Mouse (Mus musculus) cerebellum, adult 18-20 months (tissue): ENCODE results near the gene Gm28047.
"Not testable (repeated sequence)": the region's sequence is repeated elsewhere in the genome, so short reads cannot be mapped to it uniquely, and the experiment has no call there.

Source experiments
- DNase-seq, 2 experiments: peaks; one replicate each; pipeline ENCODE4 v3.0.0; 2021

The Gm28047 gene

DNA sequence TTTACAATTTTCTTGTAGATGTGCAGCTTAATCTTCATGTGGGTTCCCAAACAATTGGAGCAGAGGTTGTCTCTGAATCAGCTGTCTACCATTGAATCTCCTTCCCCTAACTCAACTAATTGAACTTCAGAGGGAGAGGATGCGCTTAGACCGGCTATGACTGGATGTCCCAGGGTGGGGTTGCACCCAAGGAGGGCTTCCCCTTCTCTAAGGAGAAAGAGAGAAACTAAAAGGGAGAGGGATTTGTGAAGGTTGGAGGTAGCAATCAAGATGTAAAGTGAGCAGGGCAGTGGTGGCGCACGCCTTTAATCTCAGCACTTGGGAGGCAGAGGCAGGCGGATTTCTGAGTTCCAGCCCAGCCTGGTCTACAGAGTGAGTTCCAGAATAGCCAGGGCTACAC lies 5.4 kb downstream of the Gm28047 start:
- no peak for DNase-seq

DNA sequence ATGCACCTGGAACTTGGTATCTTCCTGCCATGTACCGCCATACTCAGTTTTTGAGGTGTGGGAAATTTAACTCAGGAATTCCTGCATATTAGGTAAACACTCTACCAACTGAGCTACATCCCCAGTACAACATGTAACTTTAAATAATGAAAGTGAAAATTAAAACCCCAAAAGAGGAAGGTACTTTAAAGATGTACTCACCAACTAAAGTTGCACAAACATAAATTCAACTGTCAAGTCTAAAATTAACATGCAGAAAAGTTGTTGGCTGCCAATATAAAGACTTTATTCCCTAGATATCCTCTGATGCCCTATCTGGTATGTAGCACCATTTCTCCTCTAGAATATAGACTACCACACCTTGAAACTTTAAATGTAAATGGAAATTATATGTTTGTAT lies 7.2 kb downstream of the Gm28047 start:
- no peak for DNase-seq

DNA sequence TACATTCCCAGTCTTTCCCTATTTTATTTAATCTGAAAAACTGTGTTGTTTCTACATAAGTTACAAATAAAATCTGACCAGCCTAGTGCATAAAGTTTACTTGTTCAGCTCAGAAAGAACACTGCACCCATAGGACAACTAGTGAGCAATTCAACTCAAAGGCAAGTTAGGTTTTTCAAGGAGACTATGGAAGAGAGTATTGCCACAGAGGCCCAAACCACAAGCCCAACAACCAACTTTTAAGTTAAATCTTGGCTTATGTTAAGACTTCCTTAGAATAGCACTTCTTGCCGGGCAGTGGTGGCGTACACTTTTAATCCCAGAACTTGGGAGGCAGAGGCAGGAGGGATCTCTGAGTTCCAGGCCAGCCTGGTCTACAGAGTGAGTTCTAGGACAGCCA lies 8.7 kb downstream of the Gm28047 start:
- DNase-seq: no peak

DNA sequence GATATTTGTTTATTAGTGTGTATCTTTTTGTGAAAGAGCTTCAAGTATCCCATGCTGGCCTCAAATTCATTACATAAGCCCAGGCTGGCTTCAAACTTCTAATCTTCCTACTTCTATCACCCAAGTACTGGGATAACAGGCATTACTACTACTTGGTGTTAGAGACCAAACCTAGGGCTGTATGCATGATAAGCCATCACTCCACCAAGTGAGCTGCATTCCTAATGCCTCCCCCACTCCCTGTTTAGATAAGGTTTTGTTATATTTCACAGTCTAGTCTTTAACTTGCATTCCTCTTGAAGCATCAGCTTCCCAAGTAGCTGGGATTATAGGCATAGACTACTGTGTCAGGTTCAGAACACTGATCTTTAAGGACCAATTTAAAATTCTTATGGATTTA lies 10.6 kb downstream of the Gm28047 start:
- DNase-seq: no peak

DNA sequence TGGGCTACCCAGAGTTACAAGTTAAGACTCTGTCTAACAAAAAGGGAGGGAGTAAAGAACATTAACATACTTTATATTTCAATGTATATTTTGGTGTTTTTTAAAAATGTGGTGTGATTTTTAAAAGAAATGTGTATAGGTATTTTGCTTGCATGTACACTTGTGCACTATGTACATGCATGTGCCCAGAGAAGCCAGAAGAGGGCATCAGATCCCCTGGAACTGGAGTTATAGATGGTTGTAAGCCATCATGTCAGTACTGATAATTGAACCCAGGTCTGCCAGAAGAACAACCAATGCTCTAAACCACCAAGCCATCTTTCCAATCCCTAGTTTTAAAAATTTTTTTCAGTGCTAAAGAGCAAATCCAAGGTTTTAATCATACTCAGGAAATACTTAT lies 11.9 kb downstream of the Gm28047 start:
- no peak for DNase-seq

DNA sequence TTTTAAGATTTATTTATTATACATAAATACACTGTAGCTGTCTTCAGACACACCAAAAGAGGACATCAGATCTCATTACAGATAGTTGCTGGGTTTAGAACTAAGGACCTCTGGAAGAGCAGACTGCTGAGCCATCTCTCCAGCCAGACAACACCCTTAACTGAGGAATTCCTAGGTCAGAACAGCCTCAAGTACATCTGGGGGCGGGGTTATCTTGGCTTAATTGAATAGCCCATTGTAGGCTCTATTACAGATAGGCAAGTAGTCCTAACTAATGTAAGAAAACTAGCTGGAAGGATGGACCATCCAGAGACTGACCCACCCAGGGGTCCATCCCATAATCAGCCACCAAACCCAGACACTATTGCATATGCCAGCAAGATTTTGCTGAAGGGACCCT lies 16.3 kb downstream of the Gm28047 start:
- not testable (repeated sequence) for DNase-seq

DNA sequence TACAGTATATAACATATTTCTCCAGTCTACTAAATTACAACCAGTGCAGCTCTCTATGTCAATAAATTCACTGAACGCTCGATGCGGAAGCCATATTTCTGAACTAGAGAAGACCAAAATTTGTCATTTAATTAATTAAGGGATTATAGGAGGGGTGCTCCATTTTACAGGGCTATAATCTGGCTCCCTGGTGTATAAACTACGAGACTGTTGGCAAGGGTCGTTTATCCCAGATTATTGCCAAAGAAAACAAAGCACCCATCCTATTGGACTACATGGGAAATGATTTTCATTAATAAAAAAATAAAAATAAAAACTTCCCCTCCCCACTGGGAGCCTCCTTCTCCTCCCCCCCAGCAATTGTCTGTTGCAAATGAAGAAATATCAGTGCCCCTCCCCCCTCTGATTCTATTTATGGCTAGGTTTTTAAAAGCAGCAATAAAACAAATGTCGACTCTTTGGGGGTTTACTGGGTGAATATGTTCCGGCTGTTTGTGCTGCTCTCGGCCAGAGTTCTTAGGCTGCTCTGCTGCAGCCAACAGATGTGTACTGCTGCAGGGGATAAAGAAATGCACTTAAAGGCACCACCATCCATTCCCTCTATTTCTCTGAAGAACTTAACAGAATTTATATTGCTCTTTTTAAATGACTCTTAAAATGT lies 30.7 kb downstream of the Gm28047 start:
- no peak for DNase-seq

DNA sequence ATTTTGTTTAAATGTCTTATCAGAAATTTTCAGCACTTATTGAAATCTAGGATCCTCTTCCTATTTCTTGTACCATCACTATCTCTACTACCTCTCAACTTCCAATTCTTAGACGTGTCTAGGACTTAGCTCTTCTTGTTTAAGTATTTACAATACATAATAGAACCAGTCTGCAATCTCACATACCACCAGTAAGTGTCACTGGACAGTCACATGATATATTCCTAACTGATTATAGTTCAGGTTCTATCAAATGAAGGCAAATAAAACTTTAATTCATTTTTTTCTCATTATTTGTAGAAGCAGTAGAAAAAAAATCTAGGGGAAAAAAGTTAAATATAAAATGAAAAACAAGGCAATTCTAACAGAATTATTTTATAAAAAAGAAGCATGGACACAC lies 32.2 kb downstream of the Gm28047 start:
- DNase-seq: no peak

DNA sequence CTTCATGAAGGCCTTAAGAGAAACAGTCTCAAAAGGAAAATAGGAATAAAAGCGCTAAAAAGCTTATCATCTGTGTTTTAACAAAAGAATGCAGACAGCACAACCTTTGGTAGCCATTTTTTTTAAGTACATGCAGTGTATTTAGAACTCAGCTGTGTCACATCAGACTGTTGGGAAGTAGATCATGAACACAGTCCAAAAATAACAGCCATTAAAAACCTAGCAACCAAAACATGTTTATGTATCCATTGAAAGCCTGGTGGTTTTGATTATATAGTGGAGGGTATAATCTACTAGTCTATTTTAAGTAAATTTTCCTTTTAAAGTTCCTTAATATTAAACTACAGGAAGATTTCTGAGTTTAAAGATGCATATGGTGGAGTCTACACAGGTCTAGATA lies 34.3 kb downstream of the Gm28047 start:
- DNase-seq: no peak

DNA sequence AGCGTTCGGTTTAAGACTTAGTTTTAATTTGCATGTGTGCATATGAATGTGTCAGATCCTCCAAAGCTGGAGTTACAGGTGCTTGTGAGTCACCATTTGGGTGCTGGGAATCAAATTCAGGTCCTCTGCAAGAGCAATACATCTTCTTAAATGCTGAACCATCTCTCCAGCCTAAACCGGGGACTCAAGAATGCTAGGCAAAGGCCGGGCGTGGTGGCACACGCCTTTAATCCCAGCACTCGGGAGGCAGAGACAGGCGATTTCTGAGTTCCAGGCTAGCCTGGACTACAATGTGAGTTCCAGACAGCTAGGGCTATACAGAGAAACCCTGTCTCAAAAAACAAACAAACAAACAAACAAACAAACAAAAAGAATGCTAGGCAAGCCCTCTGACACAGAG lies 35.0 kb downstream of the Gm28047 start:
- DNase-seq: no peak

DNA sequence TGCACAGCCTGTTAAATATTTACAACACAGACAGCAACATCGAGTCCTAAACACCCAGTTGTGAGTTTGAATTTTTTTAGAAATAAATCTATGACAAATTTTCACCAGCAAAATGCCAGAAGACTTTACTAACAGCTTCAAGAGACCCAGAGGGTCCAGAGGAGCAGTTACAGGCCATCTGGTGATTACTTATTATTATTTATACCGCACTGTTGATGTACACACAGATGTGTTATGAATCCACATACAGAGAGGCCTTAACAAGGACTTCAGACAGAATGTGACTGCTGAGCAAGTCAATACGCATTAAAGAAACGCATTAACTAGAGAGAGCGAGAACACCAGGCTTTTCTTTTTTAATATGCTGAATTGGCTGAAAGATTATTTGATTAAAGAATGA lies 39.4 kb downstream of the Gm28047 start:
- no peak for DNase-seq

DNA sequence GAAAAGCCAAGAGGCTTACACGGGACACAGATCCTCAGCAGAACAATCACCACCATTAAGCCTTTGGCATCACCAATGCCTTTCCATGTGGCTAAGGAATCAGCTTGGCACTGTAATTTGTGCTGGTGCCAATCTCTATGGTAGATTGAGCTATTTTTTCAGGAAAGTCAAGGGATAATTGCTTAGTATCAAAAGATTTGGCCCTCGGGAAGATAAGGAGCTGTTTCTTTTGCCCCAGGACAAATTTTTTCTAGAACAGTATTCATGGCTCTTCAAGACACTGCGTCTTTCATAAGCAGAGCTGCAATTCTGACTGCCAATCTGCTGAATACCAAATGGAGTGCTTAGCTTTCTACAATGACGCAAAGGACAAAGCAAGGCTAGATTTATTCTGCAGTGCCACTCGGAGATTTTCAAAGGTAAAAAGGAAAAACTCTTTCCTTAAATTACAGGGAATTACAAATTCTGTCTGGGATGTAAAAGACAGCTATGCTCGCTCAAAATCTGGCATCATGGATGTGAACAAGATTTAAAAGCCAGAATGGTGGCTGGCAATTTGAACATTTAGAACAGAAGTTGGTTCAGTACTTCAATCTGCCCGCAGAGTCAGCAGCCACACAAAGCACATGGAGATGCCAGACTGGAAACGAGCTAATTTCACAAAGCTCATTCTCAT lies 41.0 kb downstream of the Gm28047 start:
- peak; percentile 57 to 61 for DNase-seq

DNA sequence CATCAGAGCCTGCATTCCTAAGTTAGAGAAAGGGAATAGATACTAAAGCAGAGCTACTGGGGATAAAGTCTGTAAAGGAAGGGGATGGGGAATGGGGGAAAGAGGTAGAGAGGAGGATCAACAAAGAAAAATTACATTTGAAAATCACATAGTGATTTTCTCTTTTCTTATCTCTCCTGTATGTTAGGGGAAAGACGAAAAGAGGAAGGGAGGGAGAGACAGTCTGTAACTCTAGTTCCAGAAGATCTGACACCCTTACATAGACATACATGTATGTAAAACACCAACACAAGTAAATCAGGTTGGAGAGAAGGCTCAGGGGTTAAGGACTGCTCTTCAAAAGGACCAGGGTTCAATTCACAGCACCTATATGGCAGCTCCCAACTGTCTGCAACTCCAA lies 43.7 kb downstream of the Gm28047 start:
- DNase-seq: no peak

DNA sequence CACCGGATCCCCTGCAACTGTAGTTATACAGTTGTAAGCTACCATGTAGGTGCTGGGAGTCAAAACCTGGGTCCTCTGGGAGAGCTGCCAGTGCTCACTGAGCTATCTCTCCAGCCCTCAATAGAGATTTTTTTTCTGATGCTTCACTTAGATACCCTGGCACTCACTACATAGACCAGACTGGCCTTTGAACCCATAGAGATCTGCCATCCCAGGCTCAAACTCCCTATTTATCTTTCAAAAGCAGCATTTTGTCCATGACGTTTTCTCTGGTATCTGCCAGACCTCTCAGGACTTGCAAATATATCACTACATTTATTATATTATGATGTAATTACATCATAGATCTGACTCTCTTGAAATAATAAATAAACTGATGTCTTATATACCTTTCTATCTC lies 46.5 kb downstream of the Gm28047 start:
- DNase-seq: no peak

DNA sequence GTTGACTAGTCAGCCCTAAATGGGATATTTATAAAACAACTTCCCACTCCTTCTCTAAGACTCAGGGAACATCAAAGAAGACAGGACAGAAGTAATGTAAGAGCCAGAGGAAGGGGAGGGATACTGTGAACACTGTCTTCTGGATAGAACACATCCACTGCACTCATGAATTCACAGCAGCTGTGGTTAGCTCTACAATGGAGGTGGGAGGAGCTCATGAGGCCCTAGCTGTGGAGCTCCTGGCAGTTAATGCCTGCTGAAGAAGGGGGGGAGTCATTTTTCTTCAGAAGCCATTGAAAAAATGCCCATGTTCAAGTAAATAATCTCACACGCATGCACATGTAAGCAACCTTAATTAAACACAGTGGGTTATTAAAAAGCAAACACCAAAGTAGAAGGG lies 47.9 kb downstream of the Gm28047 start:
- DNase-seq: no peak

DNA sequence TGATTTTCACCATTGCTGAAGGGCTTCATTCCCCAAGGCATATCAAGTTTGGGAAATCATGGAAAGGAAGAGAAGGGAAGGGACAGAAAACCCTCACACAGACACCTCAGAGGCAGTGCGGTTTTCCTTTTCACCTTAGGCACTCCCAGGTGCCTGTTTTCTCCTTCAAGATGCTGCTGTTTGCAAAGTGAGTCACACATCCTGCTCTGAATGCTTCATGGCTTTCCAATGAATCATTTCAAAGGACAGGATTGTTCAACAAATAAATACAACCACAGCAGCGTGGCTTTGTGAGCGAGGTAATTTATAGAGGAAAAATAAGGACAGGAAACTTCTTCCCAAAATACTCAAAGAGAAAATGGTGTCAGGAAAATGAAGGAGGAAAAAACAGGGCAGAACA lies 52.8 kb downstream of the Gm28047 start:
- DNase-seq: no peak

DNA sequence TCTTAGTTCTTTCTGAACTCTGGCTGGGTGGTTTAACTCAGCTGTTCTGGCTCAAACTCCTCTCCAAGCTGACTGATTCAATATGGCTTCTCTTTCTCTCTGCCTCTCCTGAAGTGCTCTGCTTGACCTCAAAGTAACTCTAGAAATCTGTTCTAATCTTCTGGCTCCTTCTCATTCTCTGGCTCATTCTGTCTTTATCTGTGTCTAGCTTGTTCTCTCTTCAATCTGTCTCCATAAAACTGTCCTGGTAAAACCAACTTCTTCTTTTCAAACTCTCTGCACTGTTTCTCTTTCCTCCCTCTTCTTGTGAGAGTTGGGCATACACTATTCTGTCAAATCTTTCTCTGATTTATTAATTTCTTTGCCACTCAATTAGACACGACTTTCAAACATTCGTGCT lies 57.0 kb downstream of the Gm28047 start:
- no peak for DNase-seq

DNA sequence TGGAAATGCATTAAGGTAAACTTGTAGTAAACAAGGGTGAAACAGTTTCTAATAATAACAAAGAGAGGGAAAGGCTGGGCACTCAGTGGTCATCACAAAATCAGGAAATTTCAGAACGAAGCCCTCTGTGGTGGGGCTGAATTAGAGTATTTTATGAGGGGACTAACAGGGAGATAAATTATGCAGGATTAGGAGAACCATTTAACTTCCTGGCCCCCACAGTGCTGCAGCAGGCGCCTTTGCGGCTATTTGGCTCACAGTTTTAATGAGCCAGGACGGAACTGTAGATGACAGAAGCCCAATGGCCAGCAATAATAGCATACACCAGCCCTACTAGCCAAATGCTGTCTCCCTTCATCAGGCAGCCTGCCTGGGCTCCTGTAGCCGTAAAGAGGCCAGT lies 61.2 kb downstream of the Gm28047 start:
- peak; percentile 41 to 47 for DNase-seq

DNA sequence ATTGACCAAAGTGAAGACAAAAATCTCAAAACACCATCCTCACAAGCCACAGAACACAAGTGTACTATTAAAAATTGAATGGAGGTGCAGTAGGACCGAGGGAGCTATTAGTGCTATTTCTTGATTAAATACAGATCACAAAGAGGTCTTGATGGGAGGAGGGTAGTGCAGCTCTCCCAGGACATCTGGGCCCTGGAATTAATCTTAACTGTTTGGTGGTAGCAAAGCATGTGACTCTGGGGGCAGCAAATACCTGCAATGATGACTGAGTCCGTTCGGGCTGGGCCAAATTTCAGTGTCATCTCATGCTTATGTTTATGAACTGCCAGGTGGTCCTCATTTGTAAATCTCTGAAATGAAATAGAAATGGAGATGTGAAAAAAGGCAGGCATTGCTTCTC lies 61.8 kb downstream of the Gm28047 start:
- DNase-seq: no peak

DNA sequence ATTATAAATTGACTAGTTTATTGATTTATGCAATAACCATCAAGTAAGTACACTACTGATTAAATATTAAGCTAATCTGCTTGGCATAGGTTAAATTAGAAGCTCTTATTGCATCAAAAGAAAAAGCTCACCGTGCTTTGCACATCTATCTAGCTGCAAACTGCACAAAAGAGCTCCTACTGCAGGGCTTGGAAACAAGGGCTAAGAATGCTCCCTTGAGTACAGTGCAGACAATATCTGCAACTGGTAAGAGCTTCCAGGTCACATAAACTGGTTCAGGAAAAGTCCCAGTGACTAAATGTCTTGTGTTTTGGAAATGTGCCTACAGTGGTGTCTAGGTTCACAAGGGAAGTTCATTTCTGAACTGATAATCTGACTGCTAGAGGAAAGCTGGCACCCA lies 62.4 kb downstream of the Gm28047 start:
- DNase-seq: no peak

DNA sequence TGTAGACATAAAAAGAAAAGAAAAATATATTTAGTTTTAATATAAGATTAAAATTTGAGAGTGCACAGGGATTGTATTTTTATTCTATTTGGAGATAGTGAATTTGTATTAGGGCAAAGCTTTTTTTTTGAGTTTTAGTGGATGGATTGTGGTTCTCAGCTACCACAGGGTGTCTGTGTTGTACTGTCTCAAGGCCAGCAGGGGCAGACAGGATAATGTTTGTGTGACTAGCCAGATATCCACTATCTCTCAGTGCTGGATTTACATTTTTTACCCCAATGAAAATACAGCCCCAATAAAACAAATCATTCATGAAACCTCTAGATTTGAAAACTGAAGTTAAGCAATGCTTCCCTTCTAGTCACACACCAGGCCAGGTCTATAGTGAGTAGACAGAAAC lies 67.3 kb downstream of the Gm28047 start:
- peak; percentile 34 to 49 for DNase-seq

DNA sequence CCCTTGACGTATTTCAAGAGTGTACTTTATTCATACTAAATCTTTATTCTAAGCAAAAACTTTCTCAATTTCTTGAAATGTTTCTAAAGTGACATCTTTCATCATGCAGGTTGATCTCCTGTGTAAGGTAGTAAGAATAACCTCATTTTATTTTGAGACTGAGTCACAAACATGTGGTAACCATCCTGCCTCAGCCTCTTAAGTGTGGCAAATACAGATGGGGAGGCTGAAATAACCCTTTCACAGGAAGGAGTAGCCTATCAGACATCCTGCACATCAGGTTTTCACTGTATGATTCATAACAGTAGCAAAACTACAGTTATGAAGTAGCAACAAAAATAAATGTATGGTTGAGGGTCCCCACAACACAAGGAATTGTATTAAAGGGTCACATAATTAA lies 69.3 kb downstream of the Gm28047 start:
- no peak for DNase-seq

DNA sequence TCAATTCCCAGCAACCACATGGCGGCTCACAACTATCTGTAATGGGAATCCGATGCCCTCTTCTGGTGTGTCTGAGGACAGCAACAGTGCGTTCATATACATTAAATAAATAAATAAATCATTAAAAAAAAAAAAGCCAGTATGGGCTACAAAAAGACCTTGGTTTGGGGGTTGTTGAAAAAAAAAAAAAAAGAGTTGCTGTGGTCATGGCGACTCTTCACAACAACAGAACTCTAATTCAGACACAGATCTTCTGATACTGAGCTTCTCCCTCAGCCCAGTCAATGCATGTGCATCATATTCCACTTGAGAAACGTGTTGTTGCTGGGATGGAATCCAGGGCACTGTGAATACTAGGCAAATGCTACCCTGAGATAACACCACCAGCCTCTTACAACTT lies 72.3 kb downstream of the Gm28047 start:
- DNase-seq: no peak

DNA sequence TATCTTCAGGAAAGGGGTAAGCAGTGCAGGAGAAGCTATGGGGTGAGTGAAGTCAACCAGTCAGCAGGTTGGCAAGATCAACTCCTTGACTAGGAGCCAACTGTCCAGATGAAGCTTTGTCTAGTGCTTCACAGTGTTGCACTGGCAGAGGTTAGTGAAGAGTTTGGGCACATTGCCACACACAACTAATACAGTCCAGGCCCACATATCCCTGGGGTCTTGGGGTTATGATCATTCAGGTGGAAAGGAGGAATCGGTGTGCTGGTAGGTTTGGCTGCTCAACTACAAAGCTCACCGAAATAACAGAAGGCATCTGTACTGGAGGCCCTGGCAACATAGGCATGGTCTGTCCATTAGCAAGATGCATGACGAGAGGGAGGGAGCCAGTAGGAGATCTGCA lies 77.4 kb downstream of the Gm28047 start:
- peak; percentile 90 to 92 for DNase-seq
